Mouse (Mus musculus) thymus, adult 2 months (tissue): ENCODE measurements around the gene Gm11937.

ENCODE experiments used
- CTCF ChIP-seq: fragments of 200-500 bp; IDR thresholded peaks from 2 replicates; pipeline ENCODE4 v1.5.1; 2012; ENCODE audit warnings: mild to moderate bottlenecking, control low read depth, low read length, moderate library complexity, borderline replicate concordance; ENCODE audit not compliant: control insufficient read depth, poor library complexity, insufficient read depth; ENCODE audit errors: extremely low read depth
- POLR2A ChIP-seq: fragments of 200-500 bp; IDR thresholded peaks from 2 replicates; pipeline ENCODE4 v1.6.1; 2012; ENCODE audit warnings: mild to moderate bottlenecking, low read length, control low read depth, moderate library complexity; ENCODE audit not compliant: control insufficient read depth, poor library complexity, insufficient read depth; ENCODE audit errors: extremely low read depth

- TF ChIP-seq CTCF (no peak), POLR2A (no peak)
Observed at GRCm38 (mm10) chr11:99630890-99631289, 20.9 kb upstream of the Gm11937 start.
